Mouse (Mus musculus) Patski (cell line): ENCODE data around the gene Tert. TPM values are rescaled to one million over a fixed set of nuclear protein-coding genes. Genes with fewer than 3 reads are reported as not detected.
A peak's percentile ranks its signal among the peaks of the same experiment; 100 is the strongest.

Experiments
- ATAC-seq: fragments of 100-300 bp; one replicate; pipeline ENCODE4 v1.8.0; 2021
- CTCF ChIA-PET: fragments of 350-600 bp; sonication (Branson Sonifier 250); formaldehyde crosslinking; loops from one replicate; lab custom pipeline; 2022; ENCODE audit warnings: inconsistent platforms; lab: Charles Lee
- POLR2A ChIA-PET: fragments of 350-600 bp; sonication (Branson Sonifier 250); formaldehyde crosslinking; loops from one replicate; lab custom pipeline; 2022; ENCODE audit warnings: antibody characterized with exemption, inconsistent platforms; lab: Charles Lee
- DNase-seq: peaks from one replicate; pipeline ENCODE4 v3.0.0-alpha.2; 2011; ENCODE audit warnings: low read depth, low spot score
- H3K27me3 ChIP-seq: fragments of 371-371 bp; one replicate; pipeline ENCODE4 v1.5.1; 2021
- CTCF ChIP-seq: fragments of 100-300 bp; IDR thresholded peaks from one replicate; pipeline ENCODE4 v1.5.1; 2021
- in situ Hi-C: fragments of 300-500 bp; cut with MboI; formaldehyde crosslinking; loops from 3 replicates; pipeline ENCODE4 v1.11.1; 2018; ENCODE audit warnings: low pct_unique_long_range_greater_than_20kb, mixed read lengths
- polyA plus RNA-seq: library from polyadenylated mRNA; unstranded; gene quantifications from one replicate; pipeline ENCODE4 v1.2.3, GENCODE M21; 2021

The Tert gene
- polyA plus RNA-seq, 1 experiment from 2014 or later: 3.7 TPM

- H3K27me3 ChIP-seq: no peaks in the 10 kb centered on the region
- TF ChIP-seq CTCF: no peak
- no peak for ATAC-seq
- no peak for DNase-seq
- ChIA-PET CTCF (interaction anchor here (0.9 to 2.9 kb wide), 7 partner anchors 11 to 33 kb away, joined by 3 to 11 read pairs (median 4); partner anchors contain the start of gene Slc6a18), POLR2A (interaction anchor here (0.6 kb wide), 1 partner anchor 27 kb away, joined by 3 read pairs; no protein-coding TSS in a partner anchor)
- in situ Hi-C loops: no loop called here
Observed at GRCm38 (mm10) chr13:73660163-73660695, 33.5 kb downstream of the Tert start.

GRCm38 (mm10) chr13:73675161-73675560, 48.5 kb downstream of the Tert start:
- in situ Hi-C loops: no loop called here
- ATAC-seq (no peak), DNase-seq (no peak)
- POLR2A ChIA-PET: no interaction called here
- CTCF ChIA-PET: interaction anchor here (1.4 to 6.0 kb wide), 4 partner anchors 10 to 28 kb away, joined by 3 to 54 read pairs (median 4); no protein-coding TSS in a partner anchor
- TF ChIP-seq CTCF: no peak
- H3K27me3 ChIP-seq: no peaks in the 10 kb centered on the region

- ChIA-PET POLR2A (interaction anchor here (0.6 kb wide), 1 partner anchor 13 kb away, joined by 3 read pairs; no protein-coding TSS in a partner anchor), CTCF (interaction anchor here (1.4 to 6.0 kb wide), 4 partner anchors 11 to 31 kb away, joined by 4 to 54 read pairs (median 16); no protein-coding TSS in a partner anchor)
- DNase-seq (no peak), ATAC-seq (no peak)
- no peak for TF ChIP-seq CTCF
- in situ Hi-C loops: no loop called here
- H3K27me3 ChIP-seq: no peaks in the 10 kb centered on the region
Observed at GRCm38 (mm10) chr13:73677853-73678252, 51.1 kb downstream of the Tert start, which contains the start of gene Slc6a18. Gene Slc6a18, minus strand, starts transcription at chr13:73678023.

GRCm38 (mm10) chr13:73679311-73679710, 52.6 kb downstream of the Tert start:
- POLR2A ChIA-PET: no interaction called here
- CTCF ChIA-PET: interaction anchor here (0.8 to 6.0 kb wide), 5 partner anchors 9 to 32 kb away, joined by 3 to 54 read pairs (median 5); no protein-coding TSS in a partner anchor
- DNase-seq (no peak), ATAC-seq (no peak)
- TF ChIP-seq CTCF: no peak
- no peaks in the 10 kb centered on the region for H3K27me3 ChIP-seq
- in situ Hi-C loops: no loop called here

DNA sequence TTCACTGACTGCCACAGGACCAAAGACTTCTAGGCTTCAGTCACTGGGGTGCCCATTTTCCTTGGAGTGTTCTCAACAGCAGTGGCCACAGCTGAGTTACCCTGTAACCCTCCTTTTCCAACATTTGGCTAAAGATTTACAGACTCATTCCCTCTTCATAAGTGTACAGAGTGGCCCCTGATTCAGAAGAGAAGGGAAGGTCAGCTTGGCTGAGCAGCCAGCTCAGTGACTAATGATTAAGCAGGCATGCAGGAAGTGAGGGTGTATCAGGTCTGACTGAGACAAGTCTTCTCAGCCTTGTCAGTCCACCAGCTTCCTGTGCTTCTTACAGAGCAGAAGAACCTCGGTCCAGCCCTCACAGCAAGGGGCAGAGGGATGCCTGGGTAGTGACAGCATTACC, 53.7 kb downstream of the Tert start:
- TF ChIP-seq CTCF: no peak
- no peaks in the 10 kb centered on the region for H3K27me3 ChIP-seq
- ChIA-PET POLR2A (interaction anchor here (0.9 to 1.2 kb wide), 2 partner anchors 13 to 30 kb away, joined by 3 read pairs; no protein-coding TSS in a partner anchor), CTCF (interaction anchor here (1.4 to 6.0 kb wide), 4 partner anchors 12 to 34 kb away, joined by 3 to 54 read pairs (median 13); no protein-coding TSS in a partner anchor)
- ATAC-seq (peak; percentile 98), DNase-seq (peak; percentile 91)
- in situ Hi-C loops: no loop called here

- TF ChIP-seq CTCF: no peak
- DNase-seq (no peak), ATAC-seq (no peak)
- in situ Hi-C loops: no loop called here
- ChIA-PET CTCF (interaction anchor here (1.3 to 3.1 kb wide), 3 partner anchors 10 to 36 kb away, joined by 3 to 20 read pairs (median 4); no protein-coding TSS in a partner anchor), POLR2A (interaction anchor here (1.7 kb wide), 1 partner anchor 10 kb away, joined by 4 read pairs; no protein-coding TSS in a partner anchor)
- H3K27me3 ChIP-seq: no peaks in the 10 kb centered on the region
Observed at GRCm38 (mm10) chr13:73682226-73682625, 55.5 kb downstream of the Tert start.

DNA sequence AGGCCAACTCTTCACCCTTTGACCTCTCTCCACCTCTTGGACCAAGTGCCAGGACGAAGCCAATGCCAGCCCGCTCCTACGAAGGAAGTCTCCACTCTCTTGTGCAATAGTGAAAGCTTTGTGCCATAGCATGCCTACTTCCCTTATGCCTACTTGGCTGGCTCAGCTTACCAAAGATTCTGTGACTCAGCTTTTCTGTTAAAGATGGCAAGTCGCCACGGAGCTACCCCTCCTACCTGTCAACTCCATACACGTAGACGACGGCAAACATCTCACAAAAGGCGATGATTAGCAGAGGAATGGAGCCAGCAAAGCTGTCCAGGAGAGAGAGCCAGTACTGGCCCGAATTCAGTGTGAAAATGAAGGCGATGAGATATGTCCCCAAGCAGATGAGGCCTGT, 57.0 kb downstream of the Tert start:
- ATAC-seq (no peak), DNase-seq (no peak)
- ChIA-PET CTCF (interaction anchor here (0.9 to 3.1 kb wide), 9 partner anchors 9 to 58 kb away, joined by 3 to 20 read pairs (median 3); no protein-coding TSS in a partner anchor), POLR2A (interaction anchor here (1.5 to 1.7 kb wide), 2 partner anchors 9 to 35 kb away, joined by 4 to 5 read pairs; no protein-coding TSS in a partner anchor)
- H3K27me3 ChIP-seq: no peaks in the 10 kb centered on the region
- TF ChIP-seq CTCF: no peak
- in situ Hi-C loops: no loop called here

DNA sequence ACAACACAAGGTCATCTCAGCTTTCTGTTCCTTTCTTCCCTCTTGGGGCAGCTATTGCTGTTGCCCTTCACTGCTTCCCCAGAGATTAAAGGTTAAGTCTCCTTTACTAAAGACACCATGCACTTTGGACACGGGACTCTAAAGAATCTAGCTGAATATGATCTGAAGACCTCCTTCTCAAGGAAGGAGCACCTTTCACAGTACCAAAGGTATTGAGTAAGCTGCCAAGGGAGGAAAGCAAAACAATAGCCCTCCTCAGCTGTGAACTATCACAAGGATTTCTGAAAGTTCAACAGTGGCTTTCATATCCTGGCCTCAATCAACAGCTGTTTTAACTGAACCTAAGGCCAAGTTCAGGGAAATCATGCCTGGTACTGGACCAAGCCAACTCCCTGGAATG, 57.7 kb downstream of the Tert start:
- ChIA-PET CTCF (interaction anchor here (0.9 to 3.1 kb wide), 9 partner anchors 8 to 58 kb away, joined by 3 to 20 read pairs (median 3); no protein-coding TSS in a partner anchor), POLR2A (interaction anchor here (1.5 kb wide), 1 partner anchor 36 kb away, joined by 5 read pairs; no protein-coding TSS in a partner anchor)
- in situ Hi-C loops: no loop called here
- peak; percentile 42 for DNase-seq
- no peak for ATAC-seq
- no peaks in the 10 kb centered on the region for H3K27me3 ChIP-seq
- no peak for TF ChIP-seq CTCF

GRCm38 (mm10) chr13:73685502-73685901, 58.8 kb downstream of the Tert start:
- DNase-seq (no peak), ATAC-seq (no peak)
- CTCF ChIA-PET: interaction anchor here (0.8 to 1.6 kb wide), 3 partner anchors 11 to 38 kb away, joined by 3 to 4 read pairs (median 4); no protein-coding TSS in a partner anchor
- POLR2A ChIA-PET: no interaction called here
- no peak for TF ChIP-seq CTCF
- H3K27me3 ChIP-seq: no peaks in the 10 kb centered on the region
- in situ Hi-C loops: no loop called here

DNA sequence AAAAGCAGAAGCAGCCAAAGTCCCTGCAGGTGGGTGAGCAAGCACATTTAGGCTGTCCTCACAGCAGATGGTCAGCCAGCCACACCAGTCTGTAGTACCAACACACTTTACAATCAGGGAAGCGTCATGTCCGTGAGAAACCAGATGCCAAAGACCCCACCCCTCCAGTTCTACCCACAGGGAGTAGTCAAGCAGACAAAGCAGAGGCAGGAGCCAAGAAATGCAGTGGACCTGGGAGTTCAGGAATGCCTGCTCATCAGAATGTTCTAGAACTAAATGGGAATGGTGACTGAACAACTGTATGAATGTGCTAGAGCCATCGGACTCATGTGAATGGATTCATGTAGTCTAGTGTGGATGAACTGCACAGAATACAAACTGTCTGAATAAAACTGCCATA, 60.9 kb downstream of the Tert start:
- ATAC-seq (peak; percentile 3), DNase-seq (peak; percentile 65)
- no peak for TF ChIP-seq CTCF
- ChIA-PET POLR2A (interaction anchor here (0.6 kb wide), 1 partner anchor 27 kb away, joined by 3 read pairs; no protein-coding TSS in a partner anchor), CTCF (interaction anchor here (2.0 kb wide), 1 partner anchor 9 kb away, joined by 4 read pairs; the partner anchor contains the start of gene Slc6a18)
- in situ Hi-C loops: no loop called here
- no peaks in the 10 kb centered on the region for H3K27me3 ChIP-seq
